Mouse (Mus musculus): ENCODE results near the gene Ppm1j. TPM values are rescaled to one million over a fixed set of nuclear protein-coding genes. Genes with fewer than 3 reads are reported as not detected.
A peak's percentile ranks its signal among the peaks of the same experiment; 100 is the strongest.

The Ppm1j gene
- polyA plus RNA-seq, 1 experiment from 2014 or later, result 1.3 TPM

DNA sequence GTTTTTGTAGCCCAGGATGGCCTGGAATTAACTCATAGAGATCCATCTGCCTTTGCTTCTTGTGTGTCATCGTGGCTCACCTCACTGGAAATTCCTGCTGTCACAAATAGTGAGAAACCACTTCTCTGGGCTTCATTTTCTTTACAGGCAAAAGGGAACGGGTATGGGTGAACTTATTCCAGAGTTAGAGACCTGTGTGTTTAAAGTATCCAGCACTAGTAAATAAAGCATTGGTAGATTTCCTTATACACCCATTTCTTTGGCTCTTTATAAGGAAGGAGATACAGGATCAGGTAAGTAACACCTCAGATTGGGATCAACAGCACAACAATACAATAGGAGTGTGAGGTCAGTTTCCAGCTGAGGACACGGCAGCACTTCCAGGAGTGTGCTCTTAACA is 7.2 kb downstream of the Ppm1j start, which contains the start of gene Rhoc:
Gene Rhoc (plus strand): TSS at position 301 of the 400 bp plus-strand sequence.
- ATAC-seq, result no peak
- Histone ChIP-seq H3K9ac (peak within 1 kb of the TSS; percentile 59), H3K36me3 (peaks cover 14% of the 10 kb centered on the region; the same call in 1 of the 2 replicates), H3K4me1 (peaks cover 29% of the 10 kb centered on the region), H3K27me3 (replicated peaks) (peaks cover 80% of the 10 kb centered on the region), H3K27ac (peak within 1 kb of the TSS; percentile 43; the same call in 1 of the 2 replicates), H3K4me3 (peak within 1 kb of the TSS; percentile 56), H3K9me3 (replicated peaks) (no peaks in the 10 kb centered on the region), H3K4me2 (peak within 1 kb of the TSS; percentile 76)
- 47% methylated on average over 3 of the region's 3 CpGs for WGBS (ENCODE audit: insufficient replicate concordance)

DNA sequence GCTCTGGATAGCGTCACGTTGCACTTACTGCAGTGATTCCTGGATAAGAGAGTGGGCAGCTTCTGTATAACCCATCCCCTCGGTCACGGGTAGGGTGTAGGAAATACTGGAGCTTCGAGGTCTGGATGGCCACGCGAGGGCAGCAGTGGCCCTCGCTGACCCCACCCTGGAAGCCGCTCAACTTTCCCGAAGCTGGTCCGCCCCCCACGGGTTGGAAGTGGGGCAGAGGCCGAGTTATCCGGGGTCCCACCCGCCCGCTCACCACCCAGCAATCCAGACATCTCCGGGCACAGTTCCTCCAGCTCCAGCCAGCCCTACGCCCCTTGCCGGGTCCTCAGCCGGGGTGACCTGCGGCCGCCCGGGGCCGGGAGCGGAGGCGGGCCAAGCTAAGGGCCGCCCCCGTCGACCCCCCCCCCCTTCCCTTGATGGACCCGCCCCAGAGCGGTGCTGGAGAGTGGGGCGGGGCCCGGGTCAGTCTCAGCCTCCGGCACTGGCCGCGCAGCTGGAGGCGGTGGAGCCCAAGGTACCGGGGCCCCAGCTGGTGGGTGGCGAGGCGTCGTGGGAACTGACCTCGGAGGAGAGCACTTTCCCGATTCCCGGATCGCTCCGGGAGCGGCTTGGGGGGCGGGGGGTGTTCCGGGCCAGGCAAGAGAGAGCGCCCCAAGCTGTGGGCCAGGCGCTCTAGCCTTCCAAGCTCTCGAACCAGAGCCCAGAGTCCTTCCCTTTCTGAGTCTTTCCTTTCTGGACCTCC is 7.9 kb downstream of the Ppm1j start:
- Histone ChIP-seq H3K27ac (peak overlapping the region; percentile 43; the same call in 1 of the 2 replicates), H3K9ac (peak overlapping the region; percentile 59), H3K36me3 (peaks cover 14% of the 10 kb centered on the region; the same call in 1 of the 2 replicates), H3K9me3 (replicated peaks) (no peaks in the 10 kb centered on the region), H3K27me3 (replicated peaks) (peaks cover 73% of the 10 kb centered on the region), H3K4me2 (peak overlapping the region; percentile 76), H3K4me1 (peaks cover 35% of the 10 kb centered on the region), H3K4me3 (peak overlapping the region; percentile 56)
- WGBS (ENCODE audit: insufficient replicate concordance), result under 1% methylated on average over 47 of the region's 52 CpGs
- ATAC-seq, result peak; percentile 79

DNA sequence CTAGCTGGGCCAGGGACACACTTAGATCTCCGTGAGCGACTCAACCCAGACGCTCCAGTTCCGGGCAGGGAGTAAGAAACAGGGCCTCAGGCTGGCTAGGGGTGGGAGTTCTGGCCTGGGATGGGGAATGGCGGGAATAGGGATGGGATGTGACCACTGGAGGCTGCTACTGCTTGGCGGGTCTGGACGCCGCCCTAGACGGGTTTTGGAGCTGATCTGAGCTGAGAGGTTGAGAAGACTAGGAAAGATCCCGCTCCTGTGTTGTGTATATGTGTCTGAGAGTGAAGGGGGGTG is 8.4 kb downstream of the Ppm1j start:
- peaks cover 17% of the 10 kb centered on the region; the same call in 1 of the 2 replicates for H3K36me3 ChIP-seq
- H3K4me2 ChIP-seq, result peak overlapping the region; percentile 76
- WGBS (ENCODE audit: insufficient replicate concordance), result 9% methylated on average over 10 of the region's 10 CpGs
- peak overlapping the region; percentile 59 for H3K9ac ChIP-seq
- ATAC-seq, result no peak; the same call in 1 of the 2 replicates
- peak overlapping the region; percentile 56 for H3K4me3 ChIP-seq
- peaks cover 41% of the 10 kb centered on the region for H3K4me1 ChIP-seq
- H3K9me3 ChIP-seq (replicated peaks), result no peaks in the 10 kb centered on the region
- peaks cover 68% of the 10 kb centered on the region for H3K27me3 ChIP-seq (replicated peaks)
- H3K27ac ChIP-seq, result peak overlapping the region; percentile 43; the same call in 1 of the 2 replicates

DNA sequence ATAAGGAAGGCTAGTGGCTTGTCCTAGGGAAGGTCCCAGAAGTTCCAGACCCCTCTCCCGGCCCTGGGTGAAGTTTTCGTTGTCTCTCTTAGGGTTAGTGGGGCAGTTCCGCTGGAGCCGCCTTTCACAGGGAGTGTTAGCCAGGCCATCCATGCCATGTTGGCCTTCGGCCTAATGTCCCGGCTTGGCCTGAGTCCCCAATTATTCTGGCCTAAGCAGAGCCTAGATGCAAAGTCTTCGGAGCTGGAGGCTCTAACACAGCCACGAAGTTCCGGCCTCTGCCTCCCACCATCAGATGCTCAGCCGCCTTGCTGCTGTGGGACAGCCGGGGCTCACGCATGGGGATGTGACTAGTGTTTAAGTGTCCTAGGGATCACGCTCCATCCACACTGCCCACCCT is 9.0 kb downstream of the Ppm1j start:
- H3K36me3 ChIP-seq, result peaks cover 17% of the 10 kb centered on the region
- H3K4me1 ChIP-seq, result peaks cover 46% of the 10 kb centered on the region
- peaks cover 63% of the 10 kb centered on the region for H3K27me3 ChIP-seq (replicated peaks)
- H3K9me3 ChIP-seq (replicated peaks), result no peaks in the 10 kb centered on the region
- H3K27ac ChIP-seq, result no peak overlapping the region
- H3K9ac ChIP-seq, result peak overlapping the region; percentile 59; the same call in 1 of the 2 replicates
- no peak for ATAC-seq
- WGBS (ENCODE audit: insufficient replicate concordance), result 56% methylated on average over 13 of the region's 13 CpGs
- peak overlapping the region; percentile 56 for H3K4me3 ChIP-seq
- peak overlapping the region; percentile 76 for H3K4me2 ChIP-seq

DNA sequence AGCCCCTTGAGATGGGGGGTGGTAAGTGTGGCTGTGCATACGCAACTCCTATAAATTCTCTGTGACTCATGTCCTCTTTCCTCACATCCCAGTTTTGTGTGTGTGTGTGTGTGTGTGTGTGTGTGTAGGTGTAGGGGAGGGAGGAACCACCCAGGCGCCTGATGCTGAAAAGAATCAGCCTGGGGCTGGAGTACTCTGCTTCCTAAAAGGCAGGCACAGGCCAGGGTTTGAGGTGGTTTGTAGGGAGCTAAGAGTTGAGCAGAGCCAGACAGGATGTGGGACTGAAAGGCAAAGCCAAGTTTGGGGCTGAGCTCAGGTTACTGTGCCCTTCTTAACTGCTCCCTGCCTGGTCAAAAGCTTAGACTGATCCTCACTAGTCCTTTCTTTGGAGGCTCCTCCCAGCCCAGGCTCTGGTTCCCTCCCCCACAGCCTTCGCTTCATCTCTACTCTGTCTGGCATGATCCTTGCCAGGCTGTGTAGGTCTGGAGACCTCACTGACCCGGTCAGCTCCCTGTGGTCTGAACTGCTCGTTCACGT is 9.6 kb downstream of the Ppm1j start:
- Histone ChIP-seq H3K9ac (peak overlapping the region; percentile 7; the same call in 1 of the 2 replicates), H3K36me3 (peaks cover 24% of the 10 kb centered on the region), H3K27ac (no peak overlapping the region), H3K9me3 (replicated peaks) (no peaks in the 10 kb centered on the region), H3K4me1 (peaks cover 53% of the 10 kb centered on the region), H3K27me3 (replicated peaks) (peaks cover 56% of the 10 kb centered on the region), H3K4me2 (peak overlapping the region; percentile 76), H3K4me3 (peak overlapping the region; percentile 56; the same call in 1 of the 2 replicates)
- WGBS (ENCODE audit: insufficient replicate concordance), result 38% methylated on average over 6 of the region's 6 CpGs
- no peak for ATAC-seq

DNA sequence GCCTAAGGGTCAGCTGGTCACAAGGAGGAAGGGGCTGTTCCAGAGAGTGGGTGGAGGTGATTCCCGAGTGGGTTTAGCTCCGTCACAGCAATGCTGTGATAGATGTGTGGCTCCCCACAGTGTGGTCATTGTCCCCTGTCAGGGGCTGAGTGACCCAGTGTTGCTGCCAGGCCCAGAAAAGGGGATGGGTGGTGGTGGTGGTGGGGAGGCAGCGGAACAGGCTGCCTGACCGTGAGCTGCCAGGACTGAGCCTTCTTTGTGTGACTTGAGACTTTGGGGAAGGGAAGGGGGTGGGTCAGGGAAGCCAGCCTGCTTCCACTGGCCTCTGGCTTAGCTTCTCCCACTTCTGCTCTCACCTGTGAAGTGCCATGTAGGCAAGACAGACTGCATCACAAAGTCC is 10.2 kb downstream of the Ppm1j start:
- WGBS (ENCODE audit: insufficient replicate concordance), result 30% methylated on average over 4 of the region's 4 CpGs

DNA sequence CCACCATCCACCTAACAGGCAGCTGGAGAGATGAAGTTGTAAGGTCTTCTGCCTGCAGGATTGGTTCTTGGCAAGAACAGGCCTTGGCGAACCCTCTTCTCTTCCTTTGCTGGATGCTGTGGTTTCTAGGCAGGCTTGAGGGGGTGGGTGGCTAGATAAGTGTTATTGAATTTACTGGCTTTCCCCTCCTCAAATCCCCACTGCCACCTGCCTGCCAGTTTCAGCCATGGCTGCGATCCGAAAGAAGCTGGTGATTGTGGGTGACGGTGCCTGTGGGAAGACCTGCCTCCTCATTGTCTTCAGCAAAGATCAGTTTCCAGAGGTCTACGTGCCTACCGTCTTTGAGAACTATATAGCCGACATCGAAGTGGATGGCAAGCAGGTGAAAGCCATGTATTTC is 10.8 kb downstream of the Ppm1j start:
- peaks cover 63% of the 10 kb centered on the region for H3K4me1 ChIP-seq
- no peak overlapping the region for H3K9ac ChIP-seq
- no peak for ATAC-seq
- WGBS (ENCODE audit: insufficient replicate concordance), result 86% methylated on average over 8 of the region's 8 CpGs
- no peaks in the 10 kb centered on the region for H3K9me3 ChIP-seq (replicated peaks)
- no peak overlapping the region for H3K4me3 ChIP-seq
- H3K4me2 ChIP-seq, result no peak overlapping the region
- H3K36me3 ChIP-seq, result peaks cover 35% of the 10 kb centered on the region
- peaks cover 47% of the 10 kb centered on the region for H3K27me3 ChIP-seq (replicated peaks)
- H3K27ac ChIP-seq, result no peak overlapping the region

More for the DNA sequence above, 10.2 kb downstream of the Ppm1j start:
- Histone ChIP-seq H3K9me3 (replicated peaks) (no peaks in the 10 kb centered on the region), H3K27me3 (replicated peaks) (peaks cover 51% of the 10 kb centered on the region), H3K36me3 (peaks cover 29% of the 10 kb centered on the region), H3K4me2 (peak overlapping the region; percentile 76), H3K27ac (no peak overlapping the region), H3K9ac (peak overlapping the region; percentile 7; the same call in 1 of the 2 replicates), H3K4me3 (no peak overlapping the region), H3K4me1 (peaks cover 58% of the 10 kb centered on the region)
- no peak for ATAC-seq

DNA sequence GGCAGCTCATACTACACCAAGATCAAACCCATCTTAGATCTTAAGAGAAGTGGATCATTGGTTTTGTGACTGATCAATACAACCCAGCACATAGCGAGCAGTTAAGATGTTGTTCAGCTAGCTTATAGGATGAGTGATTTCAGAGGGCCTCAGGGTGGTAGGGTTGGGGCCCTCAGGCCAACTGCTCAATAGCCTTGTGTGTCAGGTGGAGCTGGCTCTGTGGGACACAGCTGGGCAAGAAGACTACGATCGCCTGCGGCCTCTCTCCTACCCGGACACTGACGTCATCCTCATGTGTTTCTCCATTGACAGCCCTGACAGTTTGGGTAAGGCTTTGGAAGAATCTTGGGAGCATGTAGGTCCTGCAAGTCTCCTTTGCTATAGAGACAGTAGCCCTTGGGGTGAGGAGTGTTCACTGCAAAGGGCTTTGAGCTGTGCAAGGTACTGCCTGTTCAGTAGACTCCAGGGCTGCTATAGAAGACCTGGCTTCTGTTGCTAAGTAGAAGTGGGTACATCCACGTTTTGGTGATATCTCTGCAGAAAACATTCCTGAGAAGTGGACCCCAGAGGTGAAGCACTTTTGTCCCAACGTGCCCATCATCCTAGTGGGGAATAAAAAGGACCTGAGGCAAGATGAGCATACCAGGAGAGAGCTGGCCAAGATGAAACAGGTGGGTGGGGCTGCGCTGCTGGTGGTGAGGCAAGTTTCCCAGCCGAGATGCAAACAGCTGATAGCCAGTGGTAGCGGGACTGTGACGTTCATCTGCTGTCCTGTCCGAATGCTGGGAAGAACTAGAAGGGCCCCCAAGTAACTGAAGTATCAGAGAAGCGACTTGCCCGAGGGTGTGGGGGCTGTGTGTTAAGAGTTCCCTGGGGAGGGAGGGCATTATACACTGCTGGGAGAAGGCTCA is 11.8 kb downstream of the Ppm1j start:
- ATAC-seq, result no peak
- Histone ChIP-seq H3K9ac (no peak overlapping the region), H3K4me1 (peaks cover 69% of the 10 kb centered on the region), H3K4me2 (0 out of 2 replicates have a peak overlapping the region, but pooled peaks have one; percentile 1), H3K36me3 (peaks cover 44% of the 10 kb centered on the region), H3K9me3 (replicated peaks) (no peaks in the 10 kb centered on the region), H3K4me3 (no peak overlapping the region), H3K27me3 (replicated peaks) (peaks cover 39% of the 10 kb centered on the region), H3K27ac (no peak overlapping the region)
- 48% methylated on average over 15 of the region's 15 CpGs for WGBS (ENCODE audit: insufficient replicate concordance)

DNA sequence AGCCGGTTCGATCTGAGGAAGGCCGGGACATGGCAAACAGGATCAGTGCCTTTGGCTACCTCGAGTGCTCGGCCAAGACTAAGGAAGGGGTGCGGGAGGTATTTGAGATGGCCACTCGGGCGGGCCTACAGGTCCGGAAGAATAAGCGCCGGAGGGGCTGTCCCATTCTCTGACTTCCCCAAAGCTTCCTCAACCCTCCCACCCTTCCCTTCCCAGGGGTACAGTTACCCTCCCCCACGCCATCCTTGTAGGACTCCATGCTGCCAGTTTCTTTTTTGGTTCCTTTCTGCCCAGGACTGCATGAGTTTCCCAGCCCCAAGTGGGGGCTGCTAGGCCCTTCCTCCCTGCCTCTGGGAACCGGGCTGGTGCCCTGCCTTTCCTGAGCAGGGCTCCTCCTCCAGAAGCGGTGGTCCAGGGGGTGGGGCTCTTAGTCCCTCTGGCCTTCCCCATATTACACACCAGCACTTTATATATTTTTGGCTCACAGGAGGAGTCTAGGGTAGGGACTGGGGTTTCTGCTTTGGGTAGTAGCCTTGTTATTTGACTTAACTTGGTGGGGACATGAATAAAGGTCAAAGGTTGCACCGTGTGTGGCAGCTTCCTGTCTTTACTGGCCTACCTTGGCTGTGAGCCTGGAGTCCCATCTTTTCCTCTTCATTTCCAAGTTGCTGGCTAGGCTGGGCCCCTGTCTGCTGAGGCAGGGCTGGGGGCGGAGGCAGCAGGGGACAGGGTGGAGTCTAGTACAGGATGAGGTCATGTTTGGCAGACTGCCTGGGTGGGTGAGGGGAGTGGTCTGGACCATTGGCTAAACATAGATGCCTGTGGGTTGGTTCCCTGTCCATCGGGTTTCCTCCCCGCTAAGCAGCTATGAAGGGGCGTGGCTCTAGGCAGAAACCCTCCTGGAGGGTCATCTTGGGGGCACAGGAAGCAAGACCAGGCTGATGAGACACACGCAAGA is 13.3 kb downstream of the Ppm1j start:
- H3K4me3 ChIP-seq, result no peak overlapping the region

DNA sequence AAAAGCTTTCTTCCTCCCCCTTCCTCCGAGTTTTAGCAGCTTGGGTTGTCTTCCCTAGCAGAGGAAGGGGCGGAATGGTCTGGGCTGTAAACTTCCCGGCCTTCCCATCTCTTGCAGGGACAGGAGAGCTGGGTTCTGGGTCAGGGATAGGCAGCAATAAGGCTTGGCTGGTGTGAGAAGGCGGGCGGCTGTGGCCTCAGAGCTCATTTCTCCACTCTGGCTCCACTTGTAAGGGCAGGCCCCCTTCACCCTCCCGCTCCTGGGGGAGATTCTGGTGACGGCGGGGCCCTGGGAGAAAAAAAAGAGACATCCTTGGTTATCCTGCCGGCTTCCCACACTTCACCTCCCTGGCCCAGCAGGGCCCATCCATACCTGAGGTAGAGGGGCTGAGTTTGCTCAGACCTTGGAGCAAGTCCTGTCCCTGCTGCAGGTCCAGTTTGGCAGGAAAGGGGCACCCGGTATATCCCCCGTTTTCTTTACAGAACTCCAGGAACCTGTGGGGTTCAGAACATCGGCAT is 14.2 kb downstream of the Ppm1j start:
- H3K4me3 ChIP-seq, result no peak overlapping the region
- H3K27me3 ChIP-seq (replicated peaks), result peaks cover 15% of the 10 kb centered on the region
- H3K4me2 ChIP-seq, result no peak overlapping the region
- peaks cover 62% of the 10 kb centered on the region for H3K36me3 ChIP-seq
- no peak for ATAC-seq
- no peaks in the 10 kb centered on the region for H3K9me3 ChIP-seq (replicated peaks)
- no peak overlapping the region for H3K9ac ChIP-seq
- peak overlapping the region; percentile 72 for H3K27ac ChIP-seq
- 64% methylated on average over 12 of the region's 12 CpGs for WGBS (ENCODE audit: insufficient replicate concordance)
- H3K4me1 ChIP-seq, result peaks cover 60% of the 10 kb centered on the region

More for the DNA sequence above, 13.3 kb downstream of the Ppm1j start:
- Histone ChIP-seq H3K4me1 (peaks cover 63% of the 10 kb centered on the region), H3K27me3 (replicated peaks) (peaks cover 23% of the 10 kb centered on the region), H3K9ac (no peak overlapping the region), H3K9me3 (replicated peaks) (no peaks in the 10 kb centered on the region), H3K4me2 (peak overlapping the region; percentile 17; the same call in 1 of the 2 replicates), H3K36me3 (peaks cover 53% of the 10 kb centered on the region), H3K27ac (peak overlapping the region; percentile 72)
- WGBS (ENCODE audit: insufficient replicate concordance), result 45% methylated on average over 20 of the region's 20 CpGs
- peak; percentile 75 for ATAC-seq

All from liver, embryonic 12.5 days (tissue).